In the genomic region with DNA sequence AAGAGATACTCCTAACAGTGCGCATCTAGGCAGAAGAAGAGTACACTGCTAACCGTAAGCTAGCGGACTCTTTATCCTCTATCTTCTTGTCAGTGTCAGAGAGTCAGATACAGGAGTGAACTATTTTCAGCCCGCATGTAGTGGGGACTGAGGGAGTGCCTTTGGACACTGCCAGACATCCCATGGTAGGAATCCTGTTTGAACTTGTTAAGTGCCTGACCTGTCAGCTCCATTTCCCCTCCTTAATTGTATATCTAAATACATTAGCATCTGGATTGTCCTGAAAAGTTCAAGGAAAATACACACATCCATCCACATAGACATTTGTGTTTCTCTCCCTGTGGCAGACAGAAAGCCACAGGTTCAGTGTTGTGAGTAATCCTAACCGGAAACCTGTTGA, we compare ENCODE assay signal across 26 mouse cellular contexts.
A peak's percentile ranks its signal among the peaks of the same experiment; 100 is the strongest.
DNase-seq lines count a peak whose midpoint lies in the region; ATAC-seq lines count a peak whose summit lies in the region.
"Had no signal": no experiment of that assay in that cellular context is flagged by ENCODE, and none has a peak within 500 bp of the region (broad histone marks: within the 10 kb centered on the region; RNA-seq: fewer than 3 reads in every experiment).

No protein-coding gene starts in this region.

- peak overlapping the region; percentile 29; the same call in 1 of the 2 replicates for H3K4me2 ChIP-seq in heart, embryonic 12.5 days
- 0 out of 2 replicates have a peak overlapping the region, but pooled peaks have one; percentile 8 for H3K4me2 ChIP-seq in heart, embryonic 15.5 days
- H3K4me2 ChIP-seq: forebrain, embryonic 13.5 days; hindbrain, embryonic 14.5 days had no signal

- DNase-seq in heart, postnatal 25 days (ENCODE audit: low spot score), result no peak
- DNase-seq in heart, embryonic 10.5 days (ENCODE audit: low spot score), result no peak
- peak; percentile 62 for DNase-seq in ZHBTc4 (ENCODE audit: low read depth, low spot score)
- DNase-seq in retina, embryonic 14.5 days (ENCODE audit: low spot score), result no peak
- DNase-seq: adrenal gland, adult 2 months; adrenal gland, postnatal 14 days; cerebellum, adult 11 months; cerebellum, adult 2 months; cerebellum, adult 9-11 months; cerebellum, postnatal 25 days; embryo, embryonic 11 days; gastrocnemius, postnatal 10 days; gastrocnemius, postnatal 36 days; heart, postnatal 36 days; kidney, adult 18-20 months; kidney, adult 9 months had no signal

- ATAC-seq in heart, embryonic 12.5 days (ENCODE audit: insufficient number of reproducible peaks, low FRiP score), result no peak
- no peak for ATAC-seq in heart, embryonic 15.5 days (replicated peaks; ENCODE audit: insufficient number of reproducible peaks, insufficient read depth, low FRiP score, low read depth)
- ATAC-seq: CD4-positive, CD25-positive, alpha-beta regulatory T cell, adult 4 months; forebrain, embryonic 13.5 days; forebrain, embryonic 16.5 days; hindbrain, postnatal 0 days; inflammation-experienced regulatory T-cells, adult 6 months; intestine, embryonic 16.5 days had no signal

- H3K4me3 ChIP-seq in heart, embryonic 12.5 days, result no peak overlapping the region
- no peak overlapping the region for H3K4me3 ChIP-seq in heart, embryonic 15.5 days
- H3K4me3 ChIP-seq in heart, embryonic 10.5 days, result no peak overlapping the region; the same call in 1 of the 2 replicates
- H3K4me3 ChIP-seq: forebrain, embryonic 10.5 days; forebrain, embryonic 13.5 days had no signal

- H3K36me3 ChIP-seq in heart, embryonic 12.5 days, result no peaks in the 10 kb centered on the region
- no peaks in the 10 kb centered on the region for H3K36me3 ChIP-seq in heart, embryonic 15.5 days
- H3K36me3 ChIP-seq in heart, embryonic 10.5 days, result no peaks in the 10 kb centered on the region
- H3K36me3 ChIP-seq: forebrain, embryonic 10.5 days had no signal

- peaks cover 3% of the 10 kb centered on the region for H3K9me3 ChIP-seq in heart, embryonic 12.5 days (replicated peaks)
- H3K9me3 ChIP-seq in heart, embryonic 15.5 days (replicated peaks), result no peaks in the 10 kb centered on the region
- H3K9me3 ChIP-seq in heart, embryonic 10.5 days, result no peaks in the 10 kb centered on the region
- H3K9me3 ChIP-seq: forebrain, embryonic 13.5 days had no signal

- no peaks in the 10 kb centered on the region for H3K27me3 ChIP-seq in heart, embryonic 12.5 days (replicated peaks)
- H3K27me3 ChIP-seq in heart, embryonic 15.5 days, result no peaks in the 10 kb centered on the region
- H3K27me3 ChIP-seq in heart, embryonic 10.5 days (ENCODE audit: insufficient read depth, poor library complexity, severe bottlenecking), result no peaks in the 10 kb centered on the region
- H3K27me3 ChIP-seq: forebrain, embryonic 13.5 days had no signal

- H3K27ac ChIP-seq in heart, embryonic 12.5 days (ENCODE audit: poor library complexity, severe bottlenecking), result no peak overlapping the region
- H3K27ac ChIP-seq in heart, embryonic 15.5 days, result no peak overlapping the region
- no peak overlapping the region for H3K27ac ChIP-seq in heart, embryonic 10.5 days
- H3K27ac ChIP-seq: forebrain, embryonic 10.5 days; forebrain, embryonic 13.5 days; hindbrain, embryonic 14.5 days; hindbrain, postnatal 0 days had no signal

- WGBS in heart, embryonic 12.5 days, result 38% methylated on average over 5 of the region's 5 CpGs
- 50% methylated on average over 5 of the region's 5 CpGs for WGBS in heart, embryonic 15.5 days
- WGBS in heart, embryonic 10.5 days, result 53% methylated on average over 5 of the region's 5 CpGs

- intact Hi-C loops in heart, postnatal 25 days (cut with DNase I), result no loop called here

- H3K4me1 ChIP-seq in heart, embryonic 12.5 days (replicated peaks), result 0 out of 2 replicates have a peak, but pooled peaks cover 5% of the 10 kb centered on the region
- peaks cover 5% of the 10 kb centered on the region; the same call in 1 of the 2 replicates for H3K4me1 ChIP-seq in heart, embryonic 15.5 days (replicated peaks)
- peaks cover 8% of the 10 kb centered on the region; the same call in 1 of the 2 replicates for H3K4me1 ChIP-seq in heart, embryonic 10.5 days
- H3K4me1 ChIP-seq: forebrain, embryonic 10.5 days; forebrain, embryonic 13.5 days had no signal

- H3K9ac ChIP-seq in heart, embryonic 12.5 days, result no peak overlapping the region
- no peak overlapping the region for H3K9ac ChIP-seq in heart, embryonic 15.5 days
- H3K9ac ChIP-seq: forebrain, embryonic 13.5 days; hindbrain, embryonic 14.5 days had no signal
